Mouse (Mus musculus) ES-E14 (cell line): ENCODE results near the gene Tbrg4. TPM values are rescaled to one million over a fixed set of nuclear protein-coding genes. Genes with fewer than 3 reads are reported as not detected.

Experiments used
- DNase-seq: peaks from one replicate; pipeline ENCODE4 v3.0.0-alpha.2; 2013; ENCODE audit warnings: low read depth, low spot score
- H3K27ac ChIP-seq: 2 replicates; pipeline ENCODE4 v1.5.1; 2012; ENCODE audit warnings: low read depth, mild to moderate bottlenecking, low read length, moderate library complexity, mixed read lengths; ENCODE audit not compliant: poor library complexity, insufficient read depth, severe bottlenecking
- H3K36me3 ChIP-seq: 2 replicates; pipeline ENCODE4 v1.6.1; 2012; ENCODE audit warnings: mild to moderate bottlenecking, low read length, moderate library complexity, mixed read lengths; ENCODE audit not compliant: control insufficient read depth, poor library complexity, insufficient read depth, severe bottlenecking
- H3K4me1 ChIP-seq, 2 experiments: fragments of 150-350 bp in 1 of 2; sonication (generic) in 1 of 2; 2 replicates each; pipeline ENCODE4 v1.6.1; 2012; ENCODE audit warnings: low read length in 2 of 2, mild to moderate bottlenecking in 1 of 2, mixed read lengths in 1 of 2; ENCODE audit not compliant: control insufficient read depth in 2 of 2, insufficient read depth in 2 of 2, poor library complexity in 1 of 2
- H3K4me3 ChIP-seq, 2 experiments: fragments of 150-350 bp in 1 of 2; sonication (generic) in 1 of 2; 2 replicates each; pipeline ENCODE4 v1.5.1; 2012; ENCODE audit warnings: low read length in 2 of 2, low read depth in 1 of 2, mild to moderate bottlenecking in 1 of 2, mixed read lengths in 1 of 2; ENCODE audit not compliant: insufficient read depth in 1 of 2, poor library complexity in 1 of 2, severe bottlenecking in 1 of 2
- H3K9ac ChIP-seq: 2 replicates; pipeline ENCODE4 v1.6.1; 2012; ENCODE audit warnings: low read depth, mild to moderate bottlenecking, low read length, mixed read lengths; ENCODE audit not compliant: poor library complexity, insufficient read depth, severe bottlenecking
- H3K9me3 ChIP-seq: fragments of 150-350 bp; sonication (generic); 2 replicates; pipeline ENCODE4 v1.6.1; 2012; ENCODE audit warnings: low read depth, mild to moderate bottlenecking, low read length; ENCODE audit not compliant: control insufficient read depth, insufficient read depth
- CHD2 ChIP-seq: IDR thresholded peaks from 2 replicates; pipeline ENCODE4 v1.6.1; 2014; ENCODE audit warnings: mild to moderate bottlenecking, low read depth, low read length, inconsistent platforms
- HCFC1 ChIP-seq: IDR thresholded peaks from 2 replicates; pipeline ENCODE4 v1.6.1; 2012; ENCODE audit warnings: low read length, inconsistent platforms, borderline replicate concordance; ENCODE audit not compliant: insufficient read depth
- MAFK ChIP-seq: IDR thresholded peaks from 2 replicates; pipeline ENCODE4 v1.6.1; 2014; ENCODE audit warnings: mild to moderate bottlenecking, low read depth, low read length, inconsistent platforms; ENCODE audit not compliant: insufficient read depth
- ZC3H11A ChIP-seq: IDR thresholded peaks from 2 replicates; pipeline ENCODE4 v1.6.1; 2012; ENCODE audit warnings: low read depth, mild to moderate bottlenecking, inconsistent platforms, low read length, borderline replicate concordance
- ZNF384 ChIP-seq: IDR thresholded peaks from 2 replicates; pipeline ENCODE4 v1.6.1; 2012; ENCODE audit warnings: low read depth, low read length, inconsistent platforms
- in situ Hi-C, 2 experiments: fragments of 600-800 bp; cut with MboI; formaldehyde crosslinking; loops; one replicate each; pipeline ENCODE4 v1.15.1; 2025; ENCODE audit warnings: low sequenced_read_pairs in 2 of 2, inconsistent platforms in 1 of 2; ENCODE audit not compliant: unreplicated experiment in 2 of 2
- total RNA-seq: library from RNA; depleted of rRNA; stranded (reverse); fragments of 300-350 nt; gene quantifications from 2 replicates; pipeline ENCODE4 v1.2.3, GENCODE M21; 2012

Tbrg4 gene
- total RNA-seq, 1 experiment: 178 TPM

GRCm38 (mm10) chr11:6598191-6598889 is 27.5 kb downstream of the Tbrg4 start:
- no peak overlapping the region for H3K9ac ChIP-seq
- H3K4me1 ChIP-seq: peaks cover 2 to 15% of the 10 kb centered on the region in 2 experiments; a peak in 3 of 4 replicates
- DNase-seq: no peak
- H3K27ac ChIP-seq: no peak overlapping the region
- in situ Hi-C loops: no loop called here
- peaks cover 17% of the 10 kb centered on the region for H3K36me3 ChIP-seq
- no peak overlapping the region for H3K4me3 ChIP-seq
- no peaks in the 10 kb centered on the region for H3K9me3 ChIP-seq
- TF ChIP-seq ZNF384: no peak
- no peak for TF ChIP-seq ZC3H11A
- no peak for TF ChIP-seq HCFC1
- no peak for TF ChIP-seq MAFK
- TF ChIP-seq CHD2: no peak

GRCm38 (mm10) chr11:6597523-6597922 is 28.3 kb downstream of the Tbrg4 start:
- H3K4me1 ChIP-seq: peaks cover 2 to 20% of the 10 kb centered on the region in 2 experiments; a peak in 3 of 4 replicates
- H3K36me3 ChIP-seq: peaks cover 17% of the 10 kb centered on the region
- no peaks in the 10 kb centered on the region for H3K9me3 ChIP-seq
- H3K4me3 ChIP-seq: no peak overlapping the region
- H3K27ac ChIP-seq: no peak overlapping the region
- no peak for TF ChIP-seq MAFK
- no peak for TF ChIP-seq HCFC1
- TF ChIP-seq ZNF384: no peak
- no peak for TF ChIP-seq CHD2
- no peak for TF ChIP-seq ZC3H11A
- DNase-seq: no peak
- in situ Hi-C loops: no loop called here
- no peak overlapping the region for H3K9ac ChIP-seq

DNA sequence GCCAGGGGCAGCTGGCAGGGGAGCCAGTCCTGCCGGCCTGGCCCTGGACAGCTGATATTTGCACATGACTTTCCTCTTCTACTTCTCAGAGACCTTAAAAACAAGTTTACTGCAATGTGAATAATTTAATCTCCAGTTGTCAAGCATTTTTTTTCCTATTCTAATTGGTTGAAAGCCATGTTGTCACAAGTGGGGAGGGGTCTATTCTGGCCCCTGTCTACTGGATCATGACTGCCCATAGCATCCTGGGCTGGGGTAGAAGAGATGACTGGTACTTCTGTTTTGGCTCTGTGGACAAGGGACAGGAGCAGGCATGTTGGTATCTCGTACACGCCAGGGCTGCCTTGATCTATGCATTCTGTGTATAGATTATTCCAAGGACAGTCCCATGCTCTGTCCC is 29.3 kb downstream of the Tbrg4 start:
- no peak overlapping the region for H3K9ac ChIP-seq
- peaks cover 2 to 20% of the 10 kb centered on the region in 2 experiments; a peak in 3 of 4 replicates for H3K4me1 ChIP-seq
- in situ Hi-C loops: no loop called here
- no peaks in the 10 kb centered on the region for H3K9me3 ChIP-seq
- H3K27ac ChIP-seq: no peak overlapping the region
- no peak for DNase-seq
- H3K36me3 ChIP-seq: peaks cover 17% of the 10 kb centered on the region
- H3K4me3 ChIP-seq: no peak overlapping the region
- TF ChIP-seq ZNF384 (no peak), MAFK (no peak), HCFC1 (no peak), ZC3H11A (no peak), CHD2 (no peak)

DNA sequence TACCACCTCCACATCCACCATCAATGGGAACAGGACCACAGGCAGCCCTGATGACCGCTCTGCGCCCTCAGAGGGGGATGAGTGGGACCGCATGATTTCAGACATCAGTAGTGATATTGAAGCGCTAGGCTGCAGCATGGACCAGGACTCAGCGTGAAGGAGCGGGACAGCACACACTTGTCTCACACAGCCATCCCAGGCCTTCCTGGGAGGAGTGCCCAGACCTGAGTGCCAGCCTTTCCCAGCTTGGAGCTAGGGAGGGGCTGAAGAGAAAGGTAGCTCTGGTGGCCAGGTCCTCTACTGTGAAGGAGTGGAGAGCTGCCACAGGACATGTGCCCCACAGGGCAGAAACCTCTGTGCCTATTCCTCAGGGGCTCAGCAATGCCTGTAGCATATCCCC is 29.7 kb downstream of the Tbrg4 start:
- Histone ChIP-seq H3K36me3 (peaks cover 17% of the 10 kb centered on the region), H3K9me3 (no peaks in the 10 kb centered on the region), H3K9ac (no peak overlapping the region), H3K4me1 (peaks cover 2 to 21% of the 10 kb centered on the region in 2 experiments; a peak in 3 of 4 replicates), H3K4me3 (no peak overlapping the region), H3K27ac (no peak overlapping the region)
- TF ChIP-seq CHD2 (no peak), MAFK (no peak), ZNF384 (no peak), ZC3H11A (no peak), HCFC1 (no peak)
- in situ Hi-C loops: no loop called here
- DNase-seq: no peak
